Mouse (Mus musculus) neural tube, embryonic 12.5 days (tissue): ENCODE measurements at regions not wholly inside any gene's neighbourhood (a gene's known extent, or its start where the extent isn't known, plus 50 kb on each side); places are given as distances from the start of the nearest gene placed in this dataset.
"Not testable (repeated sequence)": the region's sequence is repeated elsewhere in the genome, so short reads cannot be mapped to it uniquely, and the experiment has no call there.

Experiments used
- ATAC-seq: fragments of 200-750 bp; cut with Nextera tagmentation; 2 replicates; pipeline ENCODE4 v1.8.0; 2017; ENCODE audit warnings: low read depth, mild to moderate bottlenecking, moderate TSS enrichment, moderate library complexity; ENCODE audit not compliant: low FRiP score
- H3K27ac ChIP-seq: fragments of 300-500 bp; sonication (generic); 2 replicates; pipeline ENCODE4 v1.5.1; 2016
- H3K27me3 ChIP-seq: fragments of 300-500 bp; sonication (generic); replicated peaks from 2 replicates; pipeline ENCODE4 v1.6.1; 2016; ENCODE audit warnings: mild to moderate bottlenecking
- H3K36me3 ChIP-seq: fragments of 300-500 bp; sonication (generic); 2 replicates; pipeline ENCODE4 v1.6.1; 2016; ENCODE audit warnings: mild to moderate bottlenecking
- H3K4me1 ChIP-seq: fragments of 300-500 bp; sonication (generic); 2 replicates; pipeline ENCODE4 v1.6.1; 2016
- H3K4me2 ChIP-seq: fragments of 300-500 bp; sonication (generic); replicated peaks from 2 replicates; pipeline ENCODE4 v1.6.1; 2016; ENCODE audit warnings: mild to moderate bottlenecking
- H3K4me3 ChIP-seq: fragments of 300-500 bp; sonication (generic); 2 replicates; pipeline ENCODE4 v1.5.1; 2016
- H3K9ac ChIP-seq: fragments of 300-500 bp; sonication (generic); 2 replicates; pipeline ENCODE4 v1.6.1; 2016; ENCODE audit warnings: mild to moderate bottlenecking
- H3K9me3 ChIP-seq: fragments of 300-500 bp; sonication (generic); 2 replicates; pipeline ENCODE4 v1.6.1; 2016; ENCODE audit warnings: mild to moderate bottlenecking
- WGBS: fragments of 180-500 bp; shearing (Covaris S2); methylation state at CpG from one replicate; pipeline ENCODE4 v1.1.7; 2016; 5-methylcytosine and 5-hydroxymethylcytosine counted together

- no peak overlapping the region for H3K4me3 ChIP-seq
- 86% methylated on average over 4 of the region's 4 CpGs for WGBS
- no peaks in the 10 kb centered on the region for H3K9me3 ChIP-seq
- no peaks in the 10 kb centered on the region for H3K27me3 ChIP-seq
- no peaks in the 10 kb centered on the region for H3K4me1 ChIP-seq
- H3K36me3 ChIP-seq: no peaks in the 10 kb centered on the region
- no peak overlapping the region for H3K27ac ChIP-seq
- no peak overlapping the region for H3K4me2 ChIP-seq
- ATAC-seq: no peak
- H3K9ac ChIP-seq: no peak overlapping the region
Measured at GRCm38 (mm10) chr9:88259627-88260026, 67.4 kb upstream of the Nt5e start.

DNA sequence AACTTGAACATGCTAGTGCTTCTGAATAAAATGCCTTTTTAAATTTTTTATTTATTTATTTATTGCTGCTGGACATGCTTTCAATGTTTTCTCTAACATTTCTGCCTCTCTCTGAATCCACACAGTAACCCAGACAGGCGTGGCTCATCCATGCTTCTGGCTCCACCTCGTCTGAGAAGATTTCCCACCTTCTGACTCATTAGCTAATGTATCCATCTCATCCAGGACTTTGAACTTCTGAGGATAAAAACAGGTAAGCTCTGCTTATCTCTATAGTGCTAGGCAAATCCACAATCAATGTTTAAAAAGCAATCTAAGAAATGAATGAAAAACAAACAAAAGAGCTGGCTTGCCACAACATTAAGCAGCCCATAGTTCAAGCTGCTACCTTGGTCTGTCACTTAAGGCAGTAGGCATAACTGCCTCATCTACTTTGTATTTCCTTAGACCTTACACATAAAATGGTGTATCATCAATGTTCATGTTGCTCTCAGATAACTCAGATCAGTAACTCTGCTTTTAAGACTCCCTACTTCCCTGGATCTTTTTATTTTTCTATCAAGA lies 66.8 kb upstream of the Nt5e start:
- Histone ChIP-seq H3K4me2 (no peak overlapping the region), H3K4me3 (no peak overlapping the region), H3K9ac (no peak overlapping the region), H3K9me3 (no peaks in the 10 kb centered on the region), H3K36me3 (no peaks in the 10 kb centered on the region), H3K4me1 (no peaks in the 10 kb centered on the region), H3K27ac (no peak overlapping the region), H3K27me3 (no peaks in the 10 kb centered on the region)
- ATAC-seq: no peak
- 83% methylated on average over 2 of the region's 2 CpGs for WGBS

DNA sequence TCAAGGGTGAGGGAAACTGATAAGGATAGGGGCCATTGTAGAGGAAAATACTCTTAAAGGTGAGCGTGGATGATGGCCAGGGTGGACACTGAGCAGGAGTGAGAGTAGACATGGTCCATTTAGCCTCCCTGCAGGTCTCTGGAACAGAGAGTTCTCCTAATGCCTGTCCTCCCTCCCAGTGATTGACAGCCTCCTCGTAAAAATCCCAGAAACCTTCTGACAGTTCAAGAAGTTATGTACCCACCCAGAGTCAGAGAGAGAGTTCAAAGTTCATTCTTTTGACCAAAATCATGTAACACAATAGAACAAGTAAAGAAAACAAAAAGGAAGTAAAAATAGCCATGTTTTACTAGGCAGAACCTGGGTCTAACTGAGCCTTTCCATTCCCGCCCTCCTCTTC lies 64.5 kb upstream of the Nt5e start:
- Histone ChIP-seq H3K9me3 (no peaks in the 10 kb centered on the region), H3K4me1 (no peaks in the 10 kb centered on the region), H3K4me2 (no peak overlapping the region), H3K36me3 (no peaks in the 10 kb centered on the region), H3K9ac (no peak overlapping the region), H3K27ac (no peak overlapping the region), H3K4me3 (no peak overlapping the region), H3K27me3 (no peaks in the 10 kb centered on the region)
- WGBS: 66% methylated on average over 3 of the region's 3 CpGs
- no peak for ATAC-seq

DNA sequence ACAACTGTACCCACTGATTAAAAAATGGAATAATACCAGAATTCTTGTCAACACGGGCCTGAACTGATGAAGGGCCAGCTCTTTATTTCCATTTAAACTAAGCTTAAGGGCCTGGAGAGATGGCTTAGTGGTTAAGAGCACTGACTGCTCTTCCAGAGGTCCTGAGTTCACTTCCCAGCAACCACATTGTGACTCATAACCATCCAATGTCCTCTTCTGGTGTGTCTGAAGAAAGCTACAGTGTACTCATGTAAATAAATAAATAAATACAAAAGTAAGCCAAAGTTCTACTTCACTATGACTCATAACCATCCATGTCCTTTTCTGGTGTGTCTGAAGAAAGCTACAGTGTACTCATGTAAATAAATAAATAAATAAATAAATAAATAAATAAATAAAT lies 60.7 kb upstream of the Nt5e start:
- not testable (repeated sequence) for H3K9ac ChIP-seq, H3K36me3 ChIP-seq, H3K4me3 ChIP-seq, H3K4me1 ChIP-seq, H3K9me3 ChIP-seq, H3K4me2 ChIP-seq, H3K27ac ChIP-seq, ATAC-seq, H3K27me3 ChIP-seq
- 89% methylated on average over 1 of the region's 1 CpGs for WGBS

DNA sequence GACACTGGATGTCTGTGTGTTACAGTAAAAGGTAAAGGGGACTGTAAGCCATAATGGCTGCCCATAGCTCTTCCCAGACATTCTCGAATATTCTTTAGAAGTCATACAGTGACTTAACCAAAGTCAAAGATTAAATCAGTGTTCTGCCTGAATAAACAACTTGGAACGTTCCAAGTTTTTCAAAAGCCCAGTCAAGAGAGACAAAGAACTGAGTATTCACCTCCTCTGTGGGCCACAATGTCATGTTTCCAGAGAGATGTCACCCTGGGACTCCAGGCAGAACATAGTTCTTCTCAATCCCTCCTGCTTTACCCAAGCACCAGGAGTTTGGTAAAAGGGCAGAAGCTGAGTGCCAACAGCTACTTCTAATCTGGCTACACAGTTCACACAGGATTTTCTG lies 58.2 kb upstream of the Nt5e start:
- Histone ChIP-seq H3K9me3 (no peaks in the 10 kb centered on the region), H3K27me3 (no peaks in the 10 kb centered on the region), H3K4me2 (no peak overlapping the region), H3K4me3 (no peak overlapping the region), H3K9ac (no peak overlapping the region), H3K4me1 (no peaks in the 10 kb centered on the region), H3K27ac (no peak overlapping the region), H3K36me3 (no peaks in the 10 kb centered on the region)
- ATAC-seq: no peak
- 81% methylated on average over 2 of the region's 2 CpGs for WGBS

GRCm38 (mm10) chr9:88269216-88269615 lies 57.8 kb upstream of the Nt5e start:
- no peak for ATAC-seq
- Histone ChIP-seq H3K9ac (no peak overlapping the region), H3K9me3 (no peaks in the 10 kb centered on the region), H3K27me3 (no peaks in the 10 kb centered on the region), H3K4me3 (no peak overlapping the region), H3K27ac (no peak overlapping the region), H3K4me1 (no peaks in the 10 kb centered on the region), H3K4me2 (no peak overlapping the region), H3K36me3 (no peaks in the 10 kb centered on the region)
- 91% methylated on average over 5 of the region's 5 CpGs for WGBS

- H3K9ac ChIP-seq: no peak overlapping the region
- no peaks in the 10 kb centered on the region for H3K9me3 ChIP-seq
- H3K36me3 ChIP-seq: no peaks in the 10 kb centered on the region
- H3K27ac ChIP-seq: no peak overlapping the region
- no peaks in the 10 kb centered on the region for H3K4me1 ChIP-seq
- H3K27me3 ChIP-seq: no peaks in the 10 kb centered on the region
- H3K4me2 ChIP-seq: no peak overlapping the region
- H3K4me3 ChIP-seq: no peak overlapping the region
- WGBS: 83% methylated on average over 1 of the region's 1 CpGs
- no peak for ATAC-seq
Measured at GRCm38 (mm10) chr9:88270836-88271235, 56.2 kb upstream of the Nt5e start.

DNA sequence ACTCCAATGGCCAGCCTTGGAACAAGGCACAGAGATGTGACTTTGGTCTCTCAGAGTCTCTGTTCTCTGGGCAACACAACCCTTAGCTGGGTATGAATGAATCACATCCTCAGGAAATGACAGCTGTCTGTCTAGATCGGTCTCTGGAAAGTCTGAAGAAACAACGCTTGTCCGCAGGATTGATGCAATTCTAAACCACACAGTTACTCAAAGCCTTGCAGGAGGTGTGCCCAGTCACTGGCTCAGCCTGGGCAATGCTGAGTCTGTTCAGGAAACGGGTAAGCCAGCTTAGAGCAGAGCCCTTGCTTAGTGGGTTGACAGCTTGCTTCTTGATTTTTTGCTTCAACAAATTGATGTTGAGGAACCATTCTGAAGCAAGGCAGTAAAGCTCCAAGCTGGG lies 53.7 kb upstream of the Nt5e start:
- Histone ChIP-seq H3K36me3 (no peaks in the 10 kb centered on the region), H3K9ac (no peak overlapping the region), H3K4me3 (no peak overlapping the region), H3K4me1 (no peaks in the 10 kb centered on the region), H3K27me3 (no peaks in the 10 kb centered on the region), H3K9me3 (no peaks in the 10 kb centered on the region), H3K27ac (no peak overlapping the region), H3K4me2 (no peak overlapping the region)
- WGBS: 85% methylated on average over 4 of the region's 4 CpGs
- ATAC-seq: no peak

DNA sequence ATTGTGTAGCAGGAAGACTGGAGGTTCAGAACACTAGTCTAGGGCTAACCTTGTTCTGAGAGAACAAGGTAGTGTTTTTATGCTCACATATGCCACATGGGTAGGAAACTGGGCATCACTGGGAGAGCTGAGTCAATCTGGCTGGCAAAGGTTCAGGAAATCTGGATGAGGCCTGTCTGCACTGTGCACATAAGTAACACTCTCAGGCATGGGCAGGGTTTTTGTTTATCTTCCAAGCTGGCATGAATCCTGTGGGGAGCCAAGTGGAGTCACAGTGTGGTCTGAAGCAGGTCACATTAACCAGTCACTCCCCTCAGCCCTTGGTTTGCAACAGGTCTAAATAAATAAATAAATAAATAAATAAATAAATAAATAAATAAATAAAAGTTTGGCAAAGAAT lies 53.0 kb upstream of the Nt5e start:
- no peak overlapping the region for H3K27ac ChIP-seq
- H3K4me2 ChIP-seq: no peak overlapping the region
- no peak overlapping the region for H3K4me3 ChIP-seq
- H3K27me3 ChIP-seq: no peaks in the 10 kb centered on the region
- no peaks in the 10 kb centered on the region for H3K4me1 ChIP-seq
- ATAC-seq: no peak
- H3K9me3 ChIP-seq: no peaks in the 10 kb centered on the region
- H3K9ac ChIP-seq: no peak overlapping the region
- H3K36me3 ChIP-seq: no peaks in the 10 kb centered on the region

DNA sequence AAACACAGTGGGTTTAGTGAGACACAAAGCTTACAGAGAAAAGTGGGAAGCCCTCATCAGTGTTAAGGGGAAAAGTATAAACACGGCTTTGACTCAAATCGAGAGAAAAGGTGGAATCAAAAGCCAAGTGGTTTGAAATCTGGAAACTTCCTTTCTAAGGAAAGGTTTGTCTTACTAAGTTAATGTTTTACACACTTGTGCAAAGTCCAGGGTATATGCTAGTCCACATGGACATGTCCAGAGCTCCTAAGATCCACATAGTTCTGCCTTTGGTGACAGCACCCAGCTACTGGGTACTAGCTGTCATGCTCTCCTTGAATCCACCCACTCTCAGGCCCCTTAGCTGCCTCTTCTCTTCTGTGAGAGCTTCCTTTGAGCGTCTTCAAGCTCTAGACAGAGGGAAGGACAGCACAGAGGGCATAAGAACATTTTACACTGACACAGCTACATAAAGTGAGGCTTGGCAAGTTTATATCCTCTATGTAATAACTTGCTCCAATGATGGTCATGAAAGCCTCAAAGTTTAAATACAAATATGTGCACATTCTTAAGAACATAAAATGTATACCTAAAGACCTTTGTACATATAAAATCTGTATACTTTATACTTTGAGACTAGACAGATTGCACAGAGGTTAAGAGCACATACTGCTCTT lies 52.2 kb upstream of the Nt5e start:
- no peak overlapping the region for H3K9ac ChIP-seq
- H3K4me1 ChIP-seq: no peaks in the 10 kb centered on the region
- H3K4me2 ChIP-seq: no peak overlapping the region
- no peaks in the 10 kb centered on the region for H3K27me3 ChIP-seq
- WGBS: 82% methylated on average over 3 of the region's 3 CpGs
- no peaks in the 10 kb centered on the region for H3K36me3 ChIP-seq
- no peaks in the 10 kb centered on the region for H3K9me3 ChIP-seq
- H3K4me3 ChIP-seq: no peak overlapping the region
- no peak overlapping the region for H3K27ac ChIP-seq
- ATAC-seq: no peak

- H3K4me2 ChIP-seq: no peak overlapping the region
- no peak overlapping the region for H3K9ac ChIP-seq
- no peaks in the 10 kb centered on the region for H3K9me3 ChIP-seq
- no peaks in the 10 kb centered on the region for H3K4me1 ChIP-seq
- no peaks in the 10 kb centered on the region for H3K27me3 ChIP-seq
- no peaks in the 10 kb centered on the region for H3K36me3 ChIP-seq
- 85% methylated on average over 3 of the region's 3 CpGs for WGBS
- H3K27ac ChIP-seq: no peak overlapping the region
- H3K4me3 ChIP-seq: no peak overlapping the region
- ATAC-seq: no peak
Measured at GRCm38 (mm10) chr9:88276023-88276568, 50.9 kb upstream of the Nt5e start.

DNA sequence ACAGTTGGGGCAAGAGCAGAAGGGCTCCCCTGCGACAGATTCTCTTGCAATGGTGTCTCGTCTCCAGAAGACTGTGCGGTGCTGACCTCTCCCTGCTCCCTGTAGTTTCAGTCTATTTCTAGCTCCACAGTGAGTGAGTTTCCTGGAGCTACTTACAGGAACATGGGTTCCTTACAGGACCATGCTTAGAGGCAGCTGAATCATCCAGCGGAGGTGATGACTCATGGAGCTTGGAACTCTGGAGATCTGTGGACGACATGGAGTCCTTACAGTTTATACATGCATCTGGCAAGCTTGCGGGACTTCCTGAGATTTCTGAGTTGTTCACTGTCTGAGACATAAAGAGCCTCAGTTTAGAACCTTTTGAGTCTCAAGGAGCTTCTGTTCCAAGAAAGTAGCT lies 50.0 kb upstream of the Nt5e start:
- WGBS: 92% methylated on average over 6 of the region's 6 CpGs
- H3K4me2 ChIP-seq: no peak overlapping the region
- H3K27me3 ChIP-seq: no peaks in the 10 kb centered on the region
- no peak overlapping the region for H3K9ac ChIP-seq
- H3K9me3 ChIP-seq: no peaks in the 10 kb centered on the region
- H3K4me3 ChIP-seq: no peak overlapping the region
- no peak for ATAC-seq
- no peaks in the 10 kb centered on the region for H3K36me3 ChIP-seq
- H3K4me1 ChIP-seq: no peaks in the 10 kb centered on the region
- no peak overlapping the region for H3K27ac ChIP-seq
